Mouse (Mus musculus) embryonic facial prominence, embryonic 15.5 days (tissue): Measurements from ENCODE around the gene Ccdc63. TPM values are rescaled to one million over a fixed set of nuclear protein-coding genes. Genes with fewer than 3 reads are reported as not detected.
"Not testable (repeated sequence)": the region's sequence is repeated elsewhere in the genome, so short reads cannot be mapped to it uniquely, and the experiment has no call there.

Experiments used
- ATAC-seq: fragments of 200-750 bp; cut with Nextera tagmentation; 2 replicates; pipeline ENCODE4 v1.8.0; 2017; ENCODE audit warnings: low read depth, moderate TSS enrichment; ENCODE audit not compliant: insufficient number of reproducible peaks, low FRiP score, low TSS enrichment
- H3K27ac ChIP-seq: fragments of 300-500 bp; sonication (generic); replicated peaks from 2 replicates; pipeline ENCODE4 v1.5.1; 2015; ENCODE audit warnings: mild to moderate bottlenecking, inconsistent platforms
- H3K27me3 ChIP-seq: fragments of 300-500 bp; sonication (generic); 2 replicates; pipeline ENCODE4 v1.6.1; 2015; ENCODE audit warnings: inconsistent platforms
- H3K36me3 ChIP-seq: fragments of 300-500 bp; sonication (generic); 2 replicates; pipeline ENCODE4 v1.6.1; 2015; ENCODE audit warnings: mild to moderate bottlenecking, inconsistent platforms
- H3K4me1 ChIP-seq: fragments of 300-500 bp; sonication (generic); 2 replicates; pipeline ENCODE4 v1.6.1; 2015; ENCODE audit warnings: inconsistent platforms
- H3K4me2 ChIP-seq: fragments of 300-500 bp; sonication (generic); replicated peaks from 2 replicates; pipeline ENCODE4 v1.6.1; 2015; ENCODE audit warnings: mild to moderate bottlenecking, inconsistent platforms
- H3K4me3 ChIP-seq: fragments of 300-500 bp; sonication (generic); replicated peaks from 2 replicates; pipeline ENCODE4 v1.5.1; 2015; ENCODE audit warnings: mild to moderate bottlenecking, inconsistent platforms
- H3K9ac ChIP-seq: fragments of 300-500 bp; sonication (generic); 2 replicates; pipeline ENCODE4 v1.6.1; 2015; ENCODE audit warnings: inconsistent platforms
- H3K9me3 ChIP-seq: fragments of 300-500 bp; sonication (generic); replicated peaks from 2 replicates; pipeline ENCODE4 v1.6.1; 2016; ENCODE audit warnings: inconsistent platforms
- WGBS: fragments of 180-500 bp; shearing (Covaris S2); methylation state at CpG from one replicate; pipeline ENCODE4 v1.1.7; 2015; 5-methylcytosine and 5-hydroxymethylcytosine counted together
- polyA plus RNA-seq: library from polyadenylated mRNA; unstranded; fragments of >200 nt; fragmentation: Nextera tagmentation; extraction: Ambion mirVana; gene quantifications from 2 replicates; pipeline ENCODE4 v1.2.1, GENCODE M21; 2015

The Ccdc63 gene
- 0.24 TPM in 1 of 2 replicates, not detected in the other for polyA plus RNA-seq

DNA sequence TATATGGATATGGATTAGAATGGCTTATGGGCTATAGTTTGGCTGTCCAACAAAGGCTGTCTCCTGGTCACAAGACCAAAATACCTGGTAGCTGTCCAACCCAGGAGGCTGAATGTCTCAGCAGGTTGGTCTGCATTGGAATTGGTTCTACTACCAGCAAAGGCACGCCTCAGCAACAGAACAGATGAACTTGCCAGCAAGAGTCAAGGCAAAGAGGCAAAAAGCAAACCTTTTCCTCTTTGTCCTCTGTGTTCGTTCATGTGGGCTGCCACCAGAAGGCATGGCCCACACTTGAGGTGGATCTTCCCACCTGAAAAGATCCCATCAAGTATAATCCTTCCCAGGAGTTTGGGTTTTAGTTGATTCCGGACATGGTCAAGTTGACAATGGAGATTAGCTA lies at the start of gene Ccdc63:
TSS of gene Ccdc63 (minus strand) at position 101 of the 400 bp plus-strand sequence.
- no peak within 1 kb of the TSS for H3K9ac ChIP-seq
- H3K9me3 ChIP-seq = no peaks in the 10 kb centered on the region
- H3K27ac ChIP-seq = no peak within 1 kb of the TSS
- H3K36me3 ChIP-seq = no peaks in the 10 kb centered on the region
- H3K4me2 ChIP-seq = no peak within 1 kb of the TSS
- ATAC-seq = no peak
- 91% methylated on average over 3 of the region's 3 CpGs for WGBS
- peaks cover 4% of the 10 kb centered on the region; the same call in 1 of the 2 replicates for H3K4me1 ChIP-seq
- H3K4me3 ChIP-seq = no peak within 1 kb of the TSS
- no peaks in the 10 kb centered on the region for H3K27me3 ChIP-seq

DNA sequence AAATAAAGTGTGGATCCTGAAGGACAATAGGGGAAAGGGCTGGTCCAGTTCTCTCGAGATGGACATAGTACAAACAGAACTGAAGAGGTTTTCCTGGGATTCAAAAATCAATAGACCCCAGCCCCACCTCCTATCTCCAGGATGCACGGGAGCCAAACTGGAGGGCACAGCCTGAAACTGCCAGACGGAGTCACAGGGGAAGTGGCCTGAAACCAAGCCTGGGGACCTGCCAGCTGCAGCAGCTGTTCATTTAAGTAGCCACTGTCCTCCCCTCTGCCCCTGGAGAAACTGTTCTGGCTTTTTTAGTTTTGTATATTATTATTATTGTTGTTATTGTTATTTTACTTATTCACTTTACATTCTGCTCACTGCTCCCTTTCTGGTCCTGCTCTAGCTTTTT lies 48.5 kb upstream of the Ccdc63 start:
- Histone ChIP-seq H3K4me3 (no peak overlapping the region), H3K27ac (no peak overlapping the region), H3K27me3 (no peaks in the 10 kb centered on the region), H3K36me3 (no peaks in the 10 kb centered on the region), H3K4me2 (no peak overlapping the region), H3K9me3 (no peaks in the 10 kb centered on the region), H3K4me1 (no peaks in the 10 kb centered on the region), H3K9ac (no peak overlapping the region)
- no peak for ATAC-seq
- WGBS = 46% methylated on average over 3 of the region's 3 CpGs

GRCm38 (mm10) chr5:122184858-122185257 lies 44.2 kb upstream of the Ccdc63 start:
- H3K4me1 ChIP-seq, H3K27me3 ChIP-seq, H3K27ac ChIP-seq, H3K9me3 ChIP-seq, H3K4me2 ChIP-seq, H3K4me3 ChIP-seq, H3K9ac ChIP-seq, H3K36me3 ChIP-seq, ATAC-seq: not testable (repeated sequence)
- 91% methylated on average over 6 of the region's 6 CpGs for WGBS

DNA sequence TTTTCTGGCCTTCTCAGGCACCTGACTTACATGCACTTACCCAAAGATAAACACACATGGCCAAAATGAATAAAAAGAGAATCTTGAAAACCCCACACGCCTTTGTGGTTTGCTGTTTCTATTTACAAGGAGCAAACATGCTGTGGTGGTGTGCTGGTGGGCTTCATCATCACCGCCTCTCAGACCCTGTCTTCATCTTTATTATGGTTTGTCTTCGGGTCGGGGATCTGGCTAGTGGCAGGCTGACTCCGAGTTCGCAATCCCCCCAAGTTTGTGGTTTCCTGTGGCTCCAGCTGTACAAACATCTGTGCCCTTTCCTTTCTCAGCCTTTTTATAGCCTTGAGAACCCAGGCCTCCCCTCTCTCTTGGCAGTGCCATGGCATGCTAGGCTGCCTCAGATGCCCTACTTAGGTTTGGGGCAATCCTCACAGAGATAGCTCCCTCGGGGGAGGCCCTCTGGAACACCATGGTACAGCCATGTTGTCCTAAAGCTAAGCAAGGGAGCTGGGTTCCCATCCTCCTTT lies 43.7 kb upstream of the Ccdc63 start:
- no peaks in the 10 kb centered on the region for H3K9me3 ChIP-seq
- no peaks in the 10 kb centered on the region for H3K36me3 ChIP-seq
- 69% methylated on average over 7 of the region's 7 CpGs for WGBS
- H3K9ac ChIP-seq = no peak overlapping the region
- peak; percentile 55; the same call in 1 of the 2 replicates for ATAC-seq
- no peak overlapping the region for H3K4me3 ChIP-seq
- no peak overlapping the region for H3K27ac ChIP-seq
- no peak overlapping the region for H3K4me2 ChIP-seq
- no peaks in the 10 kb centered on the region for H3K4me1 ChIP-seq
- no peaks in the 10 kb centered on the region for H3K27me3 ChIP-seq

- Histone ChIP-seq H3K4me1 (no peaks in the 10 kb centered on the region), H3K9me3 (no peaks in the 10 kb centered on the region), H3K9ac (no peak overlapping the region), H3K4me2 (no peak overlapping the region), H3K27ac (no peak overlapping the region), H3K27me3 (no peaks in the 10 kb centered on the region), H3K4me3 (no peak overlapping the region), H3K36me3 (peaks cover 16% of the 10 kb centered on the region)
- 53% methylated on average over 6 of the region's 6 CpGs for WGBS
- 0 out of 2 replicates have a peak, but pooled peaks have one; percentile 36 for ATAC-seq
Observed at GRCm38 (mm10) chr5:122179665-122180064, 39.0 kb upstream of the Ccdc63 start.

DNA sequence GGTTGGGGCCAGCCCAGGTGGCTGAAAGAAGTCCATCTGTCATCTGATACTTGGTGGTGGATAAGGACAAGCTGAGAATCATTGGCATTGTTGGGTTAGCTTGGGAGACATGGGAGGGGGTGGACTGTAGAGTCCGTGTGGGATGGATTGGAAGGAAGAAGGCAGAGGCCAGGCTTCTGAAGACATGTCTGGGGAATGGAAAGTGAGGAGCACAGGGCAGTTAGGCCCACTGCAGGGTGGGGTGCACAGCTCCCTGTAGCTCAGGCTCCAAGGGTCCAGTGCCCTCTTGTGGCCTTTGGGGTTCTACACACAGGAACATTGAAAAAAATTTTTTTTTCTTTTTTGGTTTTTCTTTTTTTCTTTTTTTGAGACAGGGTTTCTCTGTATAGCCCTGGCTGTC lies 35.8 kb upstream of the Ccdc63 start:
- Histone ChIP-seq H3K4me1 (no peaks in the 10 kb centered on the region), H3K36me3 (peaks cover 39% of the 10 kb centered on the region), H3K4me2 (no peak overlapping the region), H3K4me3 (no peak overlapping the region), H3K27me3 (no peaks in the 10 kb centered on the region), H3K9me3 (no peaks in the 10 kb centered on the region), H3K27ac (no peak overlapping the region), H3K9ac (no peak overlapping the region)
- peak; percentile 52; the same call in 1 of the 2 replicates for ATAC-seq
- WGBS = 47% methylated on average over 1 of the region's 1 CpGs

DNA sequence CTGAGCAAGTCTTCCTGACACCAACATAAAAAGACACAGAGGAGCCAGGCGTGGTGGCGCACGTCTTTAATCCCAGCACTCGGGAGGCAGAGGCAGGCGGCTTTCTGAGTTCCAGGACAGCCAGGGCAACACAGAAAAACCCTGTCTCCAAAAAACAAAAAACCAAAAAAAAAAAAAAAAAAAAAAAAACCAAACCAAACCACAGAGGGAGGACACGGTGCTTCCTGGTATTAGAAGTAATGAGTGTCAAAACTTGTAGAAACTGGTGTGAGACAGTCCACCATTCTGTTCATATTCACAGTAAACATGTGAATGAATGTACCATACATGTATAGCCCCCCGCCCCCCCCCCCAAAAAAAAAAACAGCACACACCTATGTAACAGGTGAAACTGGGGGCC lies 35.3 kb upstream of the Ccdc63 start:
- Histone ChIP-seq H3K4me1 (no peaks in the 10 kb centered on the region), H3K4me3 (no peak overlapping the region), H3K9me3 (no peaks in the 10 kb centered on the region), H3K27me3 (no peaks in the 10 kb centered on the region), H3K9ac (no peak overlapping the region), H3K27ac (no peak overlapping the region), H3K36me3 (peaks cover 44% of the 10 kb centered on the region), H3K4me2 (no peak overlapping the region)
- ATAC-seq = no peak
- 86% methylated on average over 7 of the region's 7 CpGs for WGBS

DNA sequence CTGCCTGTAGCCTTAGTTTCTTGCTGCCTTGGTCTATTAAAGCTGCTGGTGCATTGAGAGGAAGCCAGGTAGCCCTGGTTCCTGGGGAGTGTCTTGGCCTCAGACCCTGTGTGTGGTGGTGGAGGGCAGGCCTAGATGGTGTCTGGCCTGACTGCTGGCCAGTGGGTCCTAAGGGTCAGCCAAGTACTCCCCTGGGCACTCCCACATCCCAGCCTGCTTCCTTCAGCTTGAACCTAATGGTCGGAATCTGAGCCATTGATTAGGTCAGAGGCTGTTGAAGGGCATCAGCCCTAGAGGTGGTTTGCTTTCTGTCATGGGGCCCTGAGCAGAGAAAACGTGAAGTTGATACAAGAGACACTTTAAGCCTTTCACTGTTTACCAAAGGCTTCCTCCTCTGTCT lies 34.8 kb upstream of the Ccdc63 start:
- Histone ChIP-seq H3K4me1 (no peaks in the 10 kb centered on the region), H3K4me2 (no peak overlapping the region), H3K27ac (no peak overlapping the region), H3K9me3 (no peaks in the 10 kb centered on the region), H3K36me3 (peaks cover 49% of the 10 kb centered on the region), H3K4me3 (no peak overlapping the region), H3K9ac (0 out of 2 replicates have a peak overlapping the region, but pooled peaks have one; percentile 2), H3K27me3 (no peaks in the 10 kb centered on the region)
- WGBS = 53% methylated on average over 2 of the region's 2 CpGs
- ATAC-seq = no peak

- no peaks in the 10 kb centered on the region for H3K9me3 ChIP-seq
- H3K27me3 ChIP-seq = no peaks in the 10 kb centered on the region
- 93% methylated on average over 8 of the region's 8 CpGs for WGBS
- peaks cover 70% of the 10 kb centered on the region for H3K36me3 ChIP-seq
- no peak overlapping the region for H3K9ac ChIP-seq
- H3K4me3 ChIP-seq = no peak overlapping the region
- ATAC-seq = no peak
- H3K4me2 ChIP-seq = no peak overlapping the region
- H3K27ac ChIP-seq = no peak overlapping the region
- peaks cover 8% of the 10 kb centered on the region for H3K4me1 ChIP-seq
Observed at GRCm38 (mm10) chr5:122171058-122171457, 30.4 kb upstream of the Ccdc63 start.

DNA sequence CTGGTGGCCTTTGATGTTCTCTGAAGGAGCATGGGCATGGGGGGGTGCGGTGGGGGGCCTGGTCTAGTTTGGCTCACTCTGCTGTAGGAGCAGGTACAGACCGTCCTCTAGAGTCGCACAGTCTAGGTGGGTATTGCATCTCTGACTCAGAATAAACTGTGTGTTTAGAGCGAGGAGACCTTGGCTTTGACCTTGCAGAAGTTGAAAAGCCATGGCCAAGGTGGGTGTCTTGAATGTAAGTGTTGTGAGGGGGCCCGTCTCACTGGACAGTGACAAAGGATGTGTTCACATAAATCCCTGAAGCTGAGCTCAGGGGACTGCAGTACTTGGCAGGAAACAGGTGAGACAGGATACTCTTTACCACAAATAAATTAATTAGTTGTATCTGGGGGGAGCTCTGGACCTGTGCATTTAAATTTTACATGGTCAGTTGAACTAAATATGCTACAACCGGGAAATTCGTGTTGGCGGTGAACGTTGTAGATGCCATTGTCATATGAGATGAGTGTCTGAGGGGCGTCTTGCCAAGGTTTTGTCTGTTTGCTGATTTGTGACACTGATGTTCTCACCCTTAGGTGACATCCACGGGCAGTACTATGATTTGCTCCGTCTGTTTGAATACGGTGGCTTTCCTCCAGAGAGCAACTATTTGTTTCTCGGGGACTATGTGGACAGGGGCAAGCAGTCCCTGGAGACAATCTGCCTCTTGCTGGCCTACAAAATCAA lies 27.9 kb upstream of the Ccdc63 start:
- ATAC-seq = no peak
- 87% methylated on average over 14 of the region's 14 CpGs for WGBS

DNA sequence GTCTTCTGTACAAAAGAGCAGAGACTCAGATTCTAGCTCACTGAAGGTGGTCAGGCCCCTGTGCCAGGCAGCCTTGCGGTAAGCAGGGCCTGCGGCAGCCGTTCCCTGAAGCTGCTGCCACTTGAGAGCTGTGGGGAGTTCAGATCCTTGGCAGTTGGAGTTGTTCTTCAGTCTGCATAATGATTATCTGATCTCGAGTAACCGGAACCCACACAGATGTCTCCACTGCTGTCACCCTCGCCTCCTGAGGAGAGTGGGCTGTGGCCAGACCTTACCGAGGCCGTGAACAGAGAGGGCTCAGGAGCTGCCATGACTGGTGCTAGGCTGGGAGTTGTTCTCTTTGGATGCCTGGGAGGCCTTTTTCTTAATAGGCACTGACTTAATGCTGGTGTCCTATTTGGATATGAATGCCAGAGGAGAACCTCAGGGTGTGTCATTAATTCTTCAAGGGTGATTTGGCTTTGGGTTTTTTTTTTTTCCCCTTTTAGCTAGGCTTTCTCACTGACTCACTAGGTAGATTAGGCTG lies 26.1 kb upstream of the Ccdc63 start:
- Histone ChIP-seq H3K9ac (no peak overlapping the region), H3K4me1 (peaks cover 49% of the 10 kb centered on the region), H3K4me3 (no peak overlapping the region), H3K9me3 (no peaks in the 10 kb centered on the region), H3K4me2 (no peak overlapping the region; the same call in 1 of the 2 replicates), H3K27ac (peak overlapping the region; percentile 55; the same call in 1 of the 2 replicates), H3K36me3 (peaks cover 57% of the 10 kb centered on the region), H3K27me3 (no peaks in the 10 kb centered on the region)
- no peak; the same call in 1 of the 2 replicates for ATAC-seq
- 42% methylated on average over 8 of the region's 8 CpGs for WGBS

More for the DNA sequence above, 27.9 kb upstream of the Ccdc63 start:
- Histone ChIP-seq H3K4me2 (no peak overlapping the region), H3K9ac (no peak overlapping the region), H3K36me3 (peaks cover 66% of the 10 kb centered on the region), H3K4me1 (peaks cover 31% of the 10 kb centered on the region), H3K4me3 (no peak overlapping the region), H3K9me3 (no peaks in the 10 kb centered on the region), H3K27ac (no peak overlapping the region), H3K27me3 (no peaks in the 10 kb centered on the region)
